Mouse (Mus musculus) lung, adult 2 months (tissue): ENCODE measurements around the gene Aqp2.

Experiments used
- CTCF ChIP-seq: fragments of 200-500 bp; IDR thresholded peaks from 2 replicates; pipeline ENCODE4 v1.5.1; 2011; ENCODE audit warnings: mild to moderate bottlenecking, low read length, control low read depth; ENCODE audit not compliant: insufficient read depth
- POLR2A ChIP-seq: fragments of 200-500 bp; IDR thresholded peaks from 2 replicates; pipeline ENCODE4 v1.6.1; 2011; ENCODE audit warnings: low read depth, mild to moderate bottlenecking, control low read depth, low read length, borderline replicate concordance; ENCODE audit errors: extremely low read depth

GRCm38 (mm10) chr15:99614273-99614672, 35.4 kb downstream of the Aqp2 start:
- TF ChIP-seq POLR2A (no peak), CTCF (no peak)
